Mouse (Mus musculus) forebrain, embryonic 14.5 days (tissue): ENCODE measurements at regions not wholly inside any gene's neighbourhood (a gene's known extent, or its start where the extent isn't known, plus 50 kb on each side); places are given as distances from the start of the nearest gene placed in this dataset. TPM values are rescaled to one million over a fixed set of nuclear protein-coding genes. Genes with fewer than 3 reads are reported as not detected.

Experiments used
- ATAC-seq: fragments of 200-750 bp; cut with Nextera tagmentation; 2 replicates; pipeline ENCODE4 v1.8.0; 2017; ENCODE audit warnings: mild to moderate bottlenecking, moderate library complexity
- DNase-seq: peaks from one replicate; pipeline ENCODE4 v3.0.0-alpha.2; 2015; ENCODE audit warnings: low spot score
- H3K27ac ChIP-seq: fragments of 300-500 bp; sonication (generic); 2 replicates; pipeline ENCODE4 v1.5.1; 2014; ENCODE audit warnings: low read depth, mild to moderate bottlenecking, control low read depth, low read length, moderate library complexity
- H3K27me3 ChIP-seq: fragments of 300-500 bp; sonication (generic); replicated peaks from 2 replicates; pipeline ENCODE4 v1.6.1; 2014; ENCODE audit warnings: low read length, control low read depth, mixed read lengths; ENCODE audit not compliant: control insufficient read depth, insufficient read depth
- H3K36me3 ChIP-seq: fragments of 300-500 bp; sonication (generic); 2 replicates; pipeline ENCODE4 v1.6.1; 2014; ENCODE audit warnings: low read length, control low read depth; ENCODE audit not compliant: control insufficient read depth, insufficient read depth
- H3K4me1 ChIP-seq: fragments of 300-500 bp; sonication (generic); 2 replicates; pipeline ENCODE4 v1.6.1; 2014; ENCODE audit warnings: antibody characterized with exemption, low read length, control low read depth; ENCODE audit not compliant: control insufficient read depth, insufficient read depth
- H3K4me2 ChIP-seq: fragments of 300-500 bp; sonication (generic); 2 replicates; pipeline ENCODE4 v1.6.1; 2014; ENCODE audit warnings: mild to moderate bottlenecking, control low read depth, low read length
- H3K4me3 ChIP-seq: fragments of 300-500 bp; sonication (generic); 2 replicates; pipeline ENCODE4 v1.5.1; 2014; ENCODE audit warnings: low read depth, low read length, control low read depth
- H3K9ac ChIP-seq: fragments of 300-500 bp; sonication (generic); 2 replicates; pipeline ENCODE4 v1.6.1; 2014; ENCODE audit warnings: mild to moderate bottlenecking, low read length, control low read depth, moderate library complexity
- H3K9me3 ChIP-seq: fragments of 300-500 bp; sonication (generic); replicated peaks from 2 replicates; pipeline ENCODE4 v1.6.1; 2016; ENCODE audit warnings: low read length, control low read depth, mixed read lengths; ENCODE audit not compliant: control insufficient read depth
- WGBS: fragments of 180-500 bp; shearing (Covaris S2); extraction: QIAGEN DNeasy Blood & Tissue Kit; methylation state at CpG from one replicate; pipeline ENCODE4 v1.1.7; 2014; 5-methylcytosine and 5-hydroxymethylcytosine counted together
- microRNA-seq: library from miRNA; unstranded; fragments of <30 nt; microRNA quantifications from one replicate; pipeline ENCODE4, GENCODE M21; 2016

DNA sequence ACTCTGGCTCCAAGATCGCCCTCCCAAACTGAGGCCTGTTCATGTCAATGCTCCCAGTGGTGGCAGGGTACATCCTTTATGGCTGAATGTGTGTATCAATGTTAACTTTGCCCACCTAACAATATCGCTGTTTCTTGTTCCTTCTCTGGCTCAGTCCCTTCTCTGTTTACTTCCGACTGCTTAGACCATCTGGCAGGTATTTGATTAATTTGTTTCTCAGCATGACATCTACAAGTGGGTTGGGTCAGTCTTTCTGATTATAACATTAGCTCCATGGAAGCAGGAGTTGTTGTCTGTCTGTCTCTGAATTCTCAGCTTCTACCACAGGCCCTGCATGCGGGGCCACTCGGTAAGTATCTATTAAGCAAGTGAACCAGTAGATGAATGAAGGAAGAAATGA lies 49.9 kb upstream of the Peli1 start:
- H3K36me3 ChIP-seq, result no peaks in the 10 kb centered on the region

More for the DNA sequence above, 49.9 kb upstream of the Peli1 start:
- H3K9ac ChIP-seq, result no peak overlapping the region
- H3K4me2 ChIP-seq, result no peak overlapping the region
- H3K27me3 ChIP-seq, result no peaks in the 10 kb centered on the region
- WGBS, result 78% methylated on average over 5 of the region's 5 CpGs
- H3K4me1 ChIP-seq, result no peaks in the 10 kb centered on the region
- H3K27ac ChIP-seq, result no peak overlapping the region
- no peak overlapping the region for H3K4me3 ChIP-seq
- no peaks in the 10 kb centered on the region for H3K9me3 ChIP-seq
- ATAC-seq (no peak), DNase-seq (no peak)

Small RNA genes in the stretch of these regions (microRNA-seq; reads per million reads assigned to microRNA genes)
- not detected for gene Gm23681
